Mouse (Mus musculus) liver, embryonic 16.5 days (tissue): Measurements from ENCODE around the gene Zswim3. TPM values are rescaled to one million over a fixed set of nuclear protein-coding genes. Genes with fewer than 3 reads are reported as not detected.

Experiments
- ATAC-seq: fragments of 200-750 bp; cut with Nextera tagmentation; 2 replicates; pipeline ENCODE4 v1.8.0; 2017; ENCODE audit warnings: low read depth, mild to moderate bottlenecking, moderate number of reproducible peaks, moderate library complexity
- H3K27ac ChIP-seq: fragments of 300-500 bp; sonication (generic); 2 replicates; pipeline ENCODE4 v1.5.1; 2014; ENCODE audit warnings: mild to moderate bottlenecking, low read length
- H3K27me3 ChIP-seq: fragments of 300-500 bp; sonication (generic); 2 replicates; pipeline ENCODE4 v1.6.1; 2014; ENCODE audit warnings: low read depth, low read length, mixed read lengths; ENCODE audit not compliant: control insufficient read depth, insufficient read depth
- H3K36me3 ChIP-seq: fragments of 300-500 bp; sonication (generic); 2 replicates; pipeline ENCODE4 v1.6.1; 2014; ENCODE audit warnings: mild to moderate bottlenecking; ENCODE audit not compliant: control insufficient read depth, insufficient read depth
- H3K4me1 ChIP-seq: fragments of 300-500 bp; sonication (generic); 2 replicates; pipeline ENCODE4 v1.6.1; 2014; ENCODE audit warnings: low read depth, low read length, mixed read lengths; ENCODE audit not compliant: control insufficient read depth
- H3K4me2 ChIP-seq: fragments of 300-500 bp; sonication (generic); 2 replicates; pipeline ENCODE4 v1.6.1; 2014; ENCODE audit warnings: low read depth, low read length, mixed read lengths
- H3K4me3 ChIP-seq: fragments of 300-500 bp; sonication (generic); 2 replicates; pipeline ENCODE4 v1.5.1; 2014; ENCODE audit warnings: low read depth, mild to moderate bottlenecking, low read length
- H3K9ac ChIP-seq: fragments of 300-500 bp; sonication (generic); 2 replicates; pipeline ENCODE4 v1.6.1; 2014; ENCODE audit warnings: low read depth, low read length
- H3K9me3 ChIP-seq: fragments of 300-500 bp; sonication (generic); replicated peaks from 2 replicates; pipeline ENCODE4 v1.6.1; 2016; ENCODE audit warnings: low read length; ENCODE audit not compliant: control insufficient read depth
- WGBS: fragments of 180-500 bp; shearing (Covaris S2); extraction: QIAGEN DNeasy Blood & Tissue Kit; methylation state at CpG from one replicate; pipeline ENCODE4 v1.1.7; 2014; ENCODE audit not compliant: insufficient replicate concordance; 5-methylcytosine and 5-hydroxymethylcytosine counted together
- polyA plus RNA-seq: library from polyadenylated mRNA; unstranded; fragments of >200 nt; fragmentation: Nextera tagmentation; extraction: Ambion mirVana; gene quantifications from 2 replicates; pipeline ENCODE4 v1.2.1, GENCODE M21; 2015

Zswim3 gene
- polyA plus RNA-seq, 1 experiment from 2014 or later, result 4.3 TPM

DNA sequence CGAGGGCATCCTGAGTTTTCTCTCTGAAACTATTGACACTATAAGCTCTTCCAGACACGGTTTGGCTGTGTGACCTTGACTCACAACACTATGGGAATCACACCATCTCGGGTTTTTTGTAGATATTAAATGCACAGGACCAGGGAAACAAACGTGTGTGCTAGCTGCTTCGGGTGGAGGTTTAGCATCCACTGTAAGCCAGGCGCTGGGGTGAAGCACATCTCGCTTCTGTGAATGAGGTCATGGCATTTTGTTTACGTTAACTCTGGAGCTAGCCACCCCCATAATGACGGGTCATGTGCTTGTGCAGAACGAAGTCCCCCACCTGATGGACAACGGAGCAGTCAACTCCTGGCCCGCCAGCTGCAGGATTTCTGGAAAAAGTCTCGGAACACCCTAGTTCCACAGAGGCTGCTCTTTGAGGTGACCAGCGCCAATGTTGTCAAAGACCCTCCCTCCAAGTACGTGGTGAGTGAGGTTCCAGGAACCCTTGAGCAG lies 18.5 kb upstream of the Zswim3 start:
- peak overlapping the region; percentile 77 for H3K9ac ChIP-seq
- H3K4me3 ChIP-seq, result peak overlapping the region; percentile 71
- peaks cover 35% of the 10 kb centered on the region for H3K4me1 ChIP-seq
- H3K4me2 ChIP-seq, result peak overlapping the region; percentile 98
- 0 out of 2 replicates have a peak, but pooled peaks cover 4% of the 10 kb centered on the region for H3K36me3 ChIP-seq
- H3K27ac ChIP-seq, result peak overlapping the region; percentile 88
- ATAC-seq, result 0 out of 2 replicates have a peak, but pooled peaks have one; percentile 5
- H3K27me3 ChIP-seq, result no peaks in the 10 kb centered on the region
- no peaks in the 10 kb centered on the region for H3K9me3 ChIP-seq
- 15% methylated on average over 15 of the region's 15 CpGs for WGBS

DNA sequence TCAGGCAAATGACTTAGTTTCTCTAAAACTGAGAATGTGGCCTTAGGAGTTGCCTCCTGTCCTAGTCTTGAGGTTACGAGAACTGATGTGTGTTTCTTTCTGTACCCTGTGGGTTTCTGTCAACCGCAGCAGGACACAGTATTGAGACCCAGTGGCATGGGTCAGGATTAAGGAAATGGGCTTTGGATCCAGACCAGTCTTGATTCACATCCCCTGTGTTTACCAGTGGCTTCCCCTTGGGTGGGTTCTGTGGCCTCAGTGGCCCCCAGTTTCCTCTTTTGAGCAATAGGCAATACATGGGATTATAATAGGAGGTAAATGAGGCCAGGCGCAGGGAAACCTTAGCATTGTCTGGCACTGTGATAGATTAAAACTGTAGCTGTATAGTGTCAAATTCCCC lies 17.9 kb upstream of the Zswim3 start:
- Histone ChIP-seq H3K9ac (0 out of 2 replicates have a peak overlapping the region, but pooled peaks have one; percentile 18), H3K27me3 (no peaks in the 10 kb centered on the region), H3K36me3 (peaks cover 8% of the 10 kb centered on the region), H3K4me3 (peak overlapping the region; percentile 71), H3K27ac (no peak overlapping the region), H3K4me1 (peaks cover 35% of the 10 kb centered on the region), H3K9me3 (no peaks in the 10 kb centered on the region), H3K4me2 (peak overlapping the region; percentile 98)
- ATAC-seq, result no peak
- 66% methylated on average over 3 of the region's 3 CpGs for WGBS

DNA sequence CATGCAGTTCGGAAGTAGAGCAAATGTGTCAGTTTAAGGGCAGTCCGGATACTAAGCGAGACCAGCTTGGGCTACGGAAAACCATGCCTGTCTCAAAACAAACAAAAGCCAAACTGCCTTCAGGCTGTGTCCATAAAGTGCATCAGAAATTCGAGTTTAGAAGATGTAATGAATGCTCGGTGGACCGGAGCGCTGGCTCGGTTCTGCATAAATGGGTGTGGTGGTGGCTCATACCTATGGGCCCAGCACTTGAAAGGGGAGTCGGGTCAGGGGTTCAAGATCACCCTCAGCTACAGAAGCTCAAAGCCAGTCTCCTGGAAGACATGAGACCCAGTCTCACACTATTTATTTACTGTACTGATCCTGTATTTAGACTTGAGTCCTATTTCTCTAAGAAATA lies 17.1 kb upstream of the Zswim3 start:
- WGBS, result 81% methylated on average over 10 of the region's 10 CpGs
- no peaks in the 10 kb centered on the region for H3K9me3 ChIP-seq

DNA sequence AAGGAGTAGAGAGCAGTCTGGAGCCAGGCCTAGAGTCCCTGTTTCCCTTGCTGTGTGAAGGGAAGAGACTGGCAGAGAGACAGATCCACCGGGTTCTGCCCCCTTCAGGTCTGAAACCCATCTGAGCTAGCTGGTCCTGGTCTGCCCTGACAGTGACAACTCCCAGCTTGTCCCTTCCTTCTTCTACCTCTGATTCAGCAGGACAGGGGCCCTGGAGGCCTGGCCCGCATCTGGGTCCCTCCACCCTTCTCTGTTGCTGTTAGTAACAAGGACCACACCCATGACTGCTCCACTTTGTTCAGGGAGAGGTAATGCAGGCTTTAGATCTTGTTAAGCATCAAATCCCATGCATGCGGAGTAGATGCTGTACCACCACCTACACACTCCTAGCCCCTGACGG lies 16.5 kb upstream of the Zswim3 start:
- ATAC-seq, result peak; percentile 33; the same call in 1 of the 2 replicates
- WGBS, result 60% methylated on average over 4 of the region's 4 CpGs
- no peaks in the 10 kb centered on the region for H3K27me3 ChIP-seq
- H3K9ac ChIP-seq, result no peak overlapping the region
- peaks cover 17% of the 10 kb centered on the region for H3K36me3 ChIP-seq
- peak overlapping the region; percentile 19 for H3K4me2 ChIP-seq
- no peaks in the 10 kb centered on the region for H3K9me3 ChIP-seq
- peaks cover 35% of the 10 kb centered on the region for H3K4me1 ChIP-seq
- H3K4me3 ChIP-seq, result no peak overlapping the region
- no peak overlapping the region for H3K27ac ChIP-seq

More for the DNA sequence above, 17.1 kb upstream of the Zswim3 start:
- H3K36me3 ChIP-seq, result peaks cover 15% of the 10 kb centered on the region
- ATAC-seq, result no peak
- no peak overlapping the region for H3K4me3 ChIP-seq
- H3K27ac ChIP-seq, result no peak overlapping the region
- no peak overlapping the region for H3K9ac ChIP-seq
- no peaks in the 10 kb centered on the region for H3K27me3 ChIP-seq
- no peak overlapping the region for H3K4me2 ChIP-seq
- peaks cover 35% of the 10 kb centered on the region for H3K4me1 ChIP-seq

DNA sequence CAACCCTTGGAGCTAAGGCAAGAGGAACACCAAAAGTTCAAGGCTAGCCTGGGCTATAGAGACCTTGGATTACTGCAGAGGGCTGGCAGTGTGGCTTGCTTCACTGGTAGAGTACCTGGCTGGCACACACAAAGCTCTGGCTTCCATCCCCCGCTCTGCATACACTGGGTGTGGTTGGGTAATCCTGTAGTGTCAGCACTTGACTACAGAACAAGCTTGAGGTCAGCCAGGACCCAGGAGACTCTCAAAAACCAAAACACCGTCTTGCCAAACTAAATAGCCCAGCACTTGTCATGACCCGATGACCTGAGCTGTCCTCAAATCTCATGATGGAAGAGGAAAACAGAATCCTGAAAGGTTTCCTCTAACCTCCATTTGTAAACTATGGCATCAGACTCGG lies 14.4 kb upstream of the Zswim3 start:
- peaks cover 28% of the 10 kb centered on the region for H3K4me1 ChIP-seq
- H3K36me3 ChIP-seq, result peaks cover 23% of the 10 kb centered on the region
- 78% methylated on average over 4 of the region's 4 CpGs for WGBS
- no peaks in the 10 kb centered on the region for H3K27me3 ChIP-seq
- ATAC-seq, result no peak
- no peak overlapping the region for H3K4me3 ChIP-seq
- no peaks in the 10 kb centered on the region for H3K9me3 ChIP-seq
- H3K9ac ChIP-seq, result no peak overlapping the region
- H3K27ac ChIP-seq, result no peak overlapping the region
- no peak overlapping the region for H3K4me2 ChIP-seq

DNA sequence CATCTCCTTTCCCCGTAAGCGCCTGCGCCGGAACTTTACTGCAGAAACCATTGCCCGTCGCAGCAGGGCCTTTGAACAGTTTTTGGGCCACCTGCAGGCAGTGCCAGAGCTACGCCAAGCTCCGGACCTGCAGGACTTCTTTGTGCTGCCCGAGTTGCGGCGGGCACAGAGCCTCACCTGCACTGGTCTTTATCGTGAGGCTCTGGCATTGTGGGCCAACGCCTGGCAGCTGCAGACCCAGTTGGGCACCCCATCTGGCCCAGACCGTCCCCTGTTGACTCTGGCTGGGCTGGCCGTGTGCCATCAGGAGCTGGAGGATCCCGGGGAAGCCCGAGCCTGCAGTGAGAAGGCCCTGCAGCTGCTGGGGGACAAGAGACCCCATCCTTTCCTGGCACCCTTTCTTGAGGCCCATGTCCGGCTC lies 13.0 kb upstream of the Zswim3 start:
- Histone ChIP-seq H3K4me1 (peaks cover 19% of the 10 kb centered on the region), H3K9me3 (no peaks in the 10 kb centered on the region), H3K27me3 (no peaks in the 10 kb centered on the region), H3K4me3 (no peak overlapping the region), H3K4me2 (no peak overlapping the region), H3K27ac (no peak overlapping the region; the same call in 1 of the 2 replicates), H3K36me3 (peaks cover 27% of the 10 kb centered on the region), H3K9ac (no peak overlapping the region)
- WGBS, result 89% methylated on average over 18 of the region's 18 CpGs
- no peak for ATAC-seq

DNA sequence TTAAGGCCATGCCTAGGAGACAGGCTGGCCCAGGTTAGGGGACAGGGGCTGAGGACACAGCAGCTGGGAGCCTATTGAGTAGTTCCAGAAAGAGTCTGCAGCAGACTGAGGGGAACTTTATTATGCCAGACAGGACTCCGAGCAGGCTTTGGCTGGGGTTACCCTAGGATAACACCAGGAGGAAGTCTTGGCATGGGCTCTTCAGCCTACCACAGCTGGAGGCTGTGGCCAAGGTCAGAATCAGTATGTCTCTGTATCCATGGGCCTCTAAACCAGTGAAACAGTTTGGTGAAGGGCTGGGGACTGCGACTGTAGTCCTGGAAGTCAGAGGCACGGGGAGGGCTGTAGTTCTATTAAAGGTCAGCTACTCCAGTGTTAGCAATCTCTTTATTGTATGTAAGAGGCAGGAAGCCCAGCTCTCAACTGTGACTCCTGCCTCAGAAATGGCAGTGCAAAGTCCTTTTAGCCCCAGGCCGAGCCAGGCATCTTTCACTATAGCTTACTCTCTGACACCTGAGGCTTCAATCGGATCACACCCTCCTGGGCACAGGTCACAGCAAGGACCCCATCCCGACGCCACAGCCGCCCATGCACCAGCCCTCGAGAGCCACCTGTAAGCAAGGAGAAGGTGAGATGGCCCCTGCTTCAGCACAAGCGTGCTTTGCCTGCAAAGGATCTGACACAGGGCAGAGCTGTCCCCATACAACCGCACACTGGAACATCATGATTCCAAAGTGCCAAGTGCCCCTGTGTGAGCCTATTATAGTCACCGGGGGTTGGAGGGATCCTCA lies 12.3 kb upstream of the Zswim3 start:
- H3K4me1 ChIP-seq, result peaks cover 19% of the 10 kb centered on the region
- no peak overlapping the region for H3K4me3 ChIP-seq
- no peak overlapping the region for H3K4me2 ChIP-seq
- H3K27me3 ChIP-seq, result no peaks in the 10 kb centered on the region
- WGBS, result 87% methylated on average over 12 of the region's 12 CpGs
- no peak overlapping the region for H3K9ac ChIP-seq
- H3K27ac ChIP-seq, result no peak overlapping the region; the same call in 1 of the 2 replicates
- H3K9me3 ChIP-seq, result no peaks in the 10 kb centered on the region
- H3K36me3 ChIP-seq, result peaks cover 30% of the 10 kb centered on the region
- ATAC-seq, result no peak

DNA sequence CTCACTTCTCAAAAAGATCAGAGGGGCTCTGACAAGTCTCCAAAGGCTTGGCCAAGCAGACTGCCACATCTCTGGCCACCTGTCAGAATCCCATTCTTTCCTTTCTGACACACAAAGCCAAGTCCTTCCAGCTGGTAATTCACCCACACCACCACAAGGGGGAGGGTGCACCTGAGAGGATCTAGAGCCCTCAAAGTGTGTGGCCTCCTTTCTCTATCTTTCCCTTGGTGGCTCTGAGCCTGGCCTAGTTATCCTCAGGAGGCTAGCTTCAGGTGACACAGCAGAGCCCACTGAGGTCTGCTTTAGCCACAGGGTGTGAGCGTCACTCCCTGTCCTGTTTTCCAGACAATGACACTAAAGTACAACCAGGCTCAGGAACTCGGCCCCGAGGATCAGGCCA lies 11.7 kb upstream of the Zswim3 start:
- H3K4me3 ChIP-seq, result no peak overlapping the region
- peak; percentile 35; the same call in 1 of the 2 replicates for ATAC-seq
- H3K36me3 ChIP-seq, result peaks cover 34% of the 10 kb centered on the region
- H3K27me3 ChIP-seq, result no peaks in the 10 kb centered on the region
- H3K4me2 ChIP-seq, result no peak overlapping the region
- peaks cover 14% of the 10 kb centered on the region for H3K4me1 ChIP-seq
- WGBS, result 85% methylated on average over 3 of the region's 3 CpGs
- H3K27ac ChIP-seq, result no peak overlapping the region
- no peaks in the 10 kb centered on the region for H3K9me3 ChIP-seq
- H3K9ac ChIP-seq, result no peak overlapping the region

DNA sequence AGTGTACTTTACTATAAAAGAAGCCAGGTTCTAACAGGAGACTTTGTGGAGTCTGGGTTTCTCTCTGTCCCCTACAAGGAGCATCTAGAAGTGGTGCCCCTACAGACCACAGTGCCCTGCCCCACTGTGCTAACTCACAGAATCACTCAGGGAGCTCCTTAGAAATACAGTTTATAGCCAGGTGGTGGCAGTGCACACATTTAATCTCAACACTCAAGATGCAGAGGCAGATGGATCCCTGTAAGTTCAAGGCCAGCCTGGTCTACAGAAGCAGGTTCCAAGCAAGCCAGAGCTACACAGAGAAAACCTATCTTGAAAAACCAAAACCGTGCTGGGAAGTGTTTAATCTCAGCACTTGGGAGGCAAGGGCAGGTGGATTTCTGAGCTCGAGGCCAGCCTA lies 11.1 kb upstream of the Zswim3 start:
- no peaks in the 10 kb centered on the region for H3K27me3 ChIP-seq
- no peak overlapping the region for H3K9ac ChIP-seq
- no peak for ATAC-seq
- no peak overlapping the region for H3K4me2 ChIP-seq
- WGBS, result 78% methylated on average over 2 of the region's 2 CpGs
- H3K27ac ChIP-seq, result no peak overlapping the region
- peaks cover 8% of the 10 kb centered on the region for H3K4me1 ChIP-seq
- H3K9me3 ChIP-seq, result no peaks in the 10 kb centered on the region
- peaks cover 34% of the 10 kb centered on the region for H3K36me3 ChIP-seq
- no peak overlapping the region for H3K4me3 ChIP-seq
